Mouse (Mus musculus): ENCODE measurements around the gene Birc2. TPM values are rescaled to one million over a fixed set of nuclear protein-coding genes. Genes with fewer than 3 reads are reported as not detected.

Birc2 gene
- polyA plus RNA-seq, 1 experiment from 2014 or later, result 41.8 TPM

GRCm38 (mm10) chr9:7835302-7835701 is 1.6 kb downstream of the Birc2 start:
- Histone ChIP-seq H3K27me3 (ENCODE audit: control insufficient read depth, insufficient read depth, low read depth, low read length) (no peaks in the 10 kb centered on the region), H3K4me1 (ENCODE audit: control insufficient read depth, insufficient read depth, low read length) (peaks cover 44% of the 10 kb centered on the region), H3K36me3 (ENCODE audit: control insufficient read depth, insufficient read depth, low read length) (peaks cover 6% of the 10 kb centered on the region; the same call in 1 of the 2 replicates)

GRCm38 (mm10) chr9:7833421-7833820 is 3.4 kb downstream of the Birc2 start:
- 90% methylated on average over 6 of the region's 6 CpGs for WGBS
- Histone ChIP-seq H3K9me3 (replicated peaks; ENCODE audit: control insufficient read depth, low read length, poor library complexity, severe bottlenecking) (no peaks in the 10 kb centered on the region), H3K27ac (ENCODE audit: low read length) (no peak overlapping the region), H3K27me3 (ENCODE audit: control insufficient read depth, insufficient read depth, low read depth, low read length) (no peaks in the 10 kb centered on the region), H3K9ac (ENCODE audit: low read depth, low read length) (no peak overlapping the region), H3K4me2 (ENCODE audit: low read length) (peak overlapping the region; percentile 5; the same call in 1 of the 2 replicates), H3K4me3 (ENCODE audit: low read depth, low read length) (no peak overlapping the region), H3K4me1 (ENCODE audit: control insufficient read depth, insufficient read depth, low read length) (peaks cover 54% of the 10 kb centered on the region), H3K36me3 (ENCODE audit: control insufficient read depth, insufficient read depth, low read length) (peaks cover 6% of the 10 kb centered on the region; the same call in 1 of the 2 replicates)
- no peak for ATAC-seq

More at GRCm38 (mm10) chr9:7835302-7835701, 1.6 kb downstream of the Birc2 start:
- WGBS, result 93% methylated on average over 1 of the region's 1 CpGs
- H3K4me2 ChIP-seq (ENCODE audit: low read length), result peak overlapping the region; percentile 53
- ATAC-seq, result no peak
- no peaks in the 10 kb centered on the region for H3K9me3 ChIP-seq (replicated peaks; ENCODE audit: control insufficient read depth, low read length, poor library complexity, severe bottlenecking)
- H3K27ac ChIP-seq (ENCODE audit: low read length), result no peak overlapping the region
- no peak overlapping the region for H3K4me3 ChIP-seq (ENCODE audit: low read depth, low read length)
- H3K9ac ChIP-seq (ENCODE audit: low read depth, low read length), result no peak overlapping the region

DNA sequence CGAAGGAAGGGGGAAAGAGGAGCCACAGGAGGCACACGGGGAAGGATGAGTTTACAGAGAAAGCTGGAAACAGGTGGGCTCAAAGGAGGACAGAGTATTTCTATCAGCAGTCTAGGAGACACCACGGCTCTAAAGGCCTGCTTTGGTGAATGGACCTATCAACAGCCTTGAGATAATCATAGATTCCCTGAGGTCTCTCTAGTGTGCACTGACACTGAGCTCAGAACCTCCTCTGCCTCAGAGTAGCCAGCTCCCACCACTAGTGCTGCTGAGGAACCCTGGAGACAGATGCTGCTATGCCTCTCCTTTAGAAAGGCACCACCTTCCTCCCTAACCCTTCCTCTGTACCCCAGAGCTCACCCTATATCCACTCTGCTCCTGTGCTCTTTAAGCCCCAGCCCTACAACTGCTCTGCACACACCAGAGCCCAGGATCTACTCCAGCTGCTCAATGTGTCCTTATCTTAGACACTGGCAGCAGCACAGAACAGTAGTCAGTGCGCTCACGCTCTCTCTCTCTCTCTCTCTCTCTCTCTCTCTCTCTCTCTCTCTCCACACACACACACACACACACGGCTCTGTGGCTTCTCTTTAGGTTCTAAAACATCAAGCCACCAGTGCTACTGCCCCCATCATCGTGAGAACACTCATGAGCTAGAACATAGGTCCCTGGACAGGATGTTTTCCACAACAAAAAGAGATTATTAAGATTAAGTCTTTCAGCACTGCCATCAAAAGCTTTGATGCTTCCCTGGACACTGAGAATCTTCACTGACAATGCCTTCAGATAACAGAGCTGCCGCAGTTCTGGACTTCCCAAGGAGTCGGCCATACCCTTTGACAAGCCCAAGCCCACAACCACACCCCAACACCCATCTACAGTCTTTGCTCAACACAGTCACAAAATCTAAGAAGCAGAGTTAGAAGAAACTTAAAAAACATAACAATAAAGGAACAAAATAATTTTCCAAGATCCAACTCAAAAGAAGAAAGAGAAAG is 7.0 kb downstream of the Birc2 start:
- peaks cover 43% of the 10 kb centered on the region for H3K4me1 ChIP-seq (ENCODE audit: control insufficient read depth, insufficient read depth, low read length)
- H3K4me3 ChIP-seq (ENCODE audit: low read depth, low read length), result no peak overlapping the region
- H3K9me3 ChIP-seq (replicated peaks; ENCODE audit: control insufficient read depth, low read length, poor library complexity, severe bottlenecking), result no peaks in the 10 kb centered on the region
- no peak for ATAC-seq
- no peaks in the 10 kb centered on the region for H3K27me3 ChIP-seq (ENCODE audit: control insufficient read depth, insufficient read depth, low read depth, low read length)
- no peak overlapping the region for H3K27ac ChIP-seq (ENCODE audit: low read length)
- H3K4me2 ChIP-seq (ENCODE audit: low read length), result peak overlapping the region; percentile 23; the same call in 1 of the 2 replicates
- H3K9ac ChIP-seq (ENCODE audit: low read depth, low read length), result no peak overlapping the region
- peaks cover 6% of the 10 kb centered on the region; the same call in 1 of the 2 replicates for H3K36me3 ChIP-seq (ENCODE audit: control insufficient read depth, insufficient read depth, low read length)
- WGBS, result 81% methylated on average over 9 of the region's 9 CpGs

DNA sequence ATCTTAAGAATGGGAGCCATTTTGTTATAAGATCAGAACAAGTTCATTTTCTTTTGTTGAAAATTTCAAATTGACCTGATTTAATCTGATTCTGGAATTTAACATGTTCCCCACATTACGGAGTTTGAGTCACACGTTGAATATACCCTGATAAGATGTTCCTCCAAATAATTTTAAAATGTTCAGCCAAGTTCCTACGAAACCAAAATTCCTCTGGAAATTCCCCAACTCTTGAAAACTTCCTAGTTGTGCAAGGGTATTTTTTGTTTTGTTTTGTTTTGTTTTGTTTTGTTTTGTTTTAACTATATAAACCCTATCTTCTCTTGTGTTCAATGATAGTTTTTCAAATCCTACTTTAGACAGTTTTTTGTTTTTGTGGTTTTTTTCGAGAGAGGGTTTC is 8.2 kb downstream of the Birc2 start:
- ATAC-seq, result no peak
- Histone ChIP-seq H3K4me2 (ENCODE audit: low read length) (no peak overlapping the region), H3K4me3 (ENCODE audit: low read depth, low read length) (no peak overlapping the region), H3K4me1 (ENCODE audit: control insufficient read depth, insufficient read depth, low read length) (peaks cover 34% of the 10 kb centered on the region), H3K27ac (ENCODE audit: low read length) (no peak overlapping the region), H3K9ac (ENCODE audit: low read depth, low read length) (no peak overlapping the region), H3K36me3 (ENCODE audit: control insufficient read depth, insufficient read depth, low read length) (peaks cover 4% of the 10 kb centered on the region; the same call in 1 of the 2 replicates), H3K27me3 (ENCODE audit: control insufficient read depth, insufficient read depth, low read depth, low read length) (no peaks in the 10 kb centered on the region), H3K9me3 (replicated peaks; ENCODE audit: control insufficient read depth, low read length, poor library complexity, severe bottlenecking) (no peaks in the 10 kb centered on the region)
- 96% methylated on average over 4 of the region's 4 CpGs for WGBS

DNA sequence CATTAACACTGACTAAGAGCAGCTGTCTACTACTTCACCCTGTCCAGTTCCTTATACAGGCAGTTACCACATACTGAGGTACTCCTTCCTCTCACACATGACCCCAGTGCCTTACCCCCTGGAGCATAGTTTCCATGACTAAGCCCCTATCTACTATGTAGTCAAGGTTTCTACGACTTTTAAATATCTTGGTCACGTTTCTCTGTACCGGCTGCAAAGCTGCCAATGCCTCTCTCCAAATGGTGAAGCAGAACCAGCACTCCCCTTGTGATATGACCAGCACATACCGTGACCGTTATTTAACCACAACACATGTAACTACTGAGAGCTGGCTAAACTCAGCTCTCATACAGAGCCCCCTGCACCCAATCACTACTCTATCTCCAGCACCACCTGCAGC is 11.9 kb downstream of the Birc2 start:
- Histone ChIP-seq H3K9ac (ENCODE audit: low read depth, low read length) (no peak overlapping the region), H3K27me3 (ENCODE audit: control insufficient read depth, insufficient read depth, low read depth, low read length) (no peaks in the 10 kb centered on the region), H3K4me3 (ENCODE audit: low read depth, low read length) (no peak overlapping the region), H3K36me3 (ENCODE audit: control insufficient read depth, insufficient read depth, low read length) (peaks cover 5% of the 10 kb centered on the region), H3K27ac (ENCODE audit: low read length) (no peak overlapping the region), H3K4me1 (ENCODE audit: control insufficient read depth, insufficient read depth, low read length) (peaks cover 6% of the 10 kb centered on the region), H3K4me2 (ENCODE audit: low read length) (no peak overlapping the region), H3K9me3 (replicated peaks; ENCODE audit: control insufficient read depth, low read length, poor library complexity, severe bottlenecking) (no peaks in the 10 kb centered on the region)
- 94% methylated on average over 5 of the region's 5 CpGs for WGBS
- ATAC-seq, result no peak

DNA sequence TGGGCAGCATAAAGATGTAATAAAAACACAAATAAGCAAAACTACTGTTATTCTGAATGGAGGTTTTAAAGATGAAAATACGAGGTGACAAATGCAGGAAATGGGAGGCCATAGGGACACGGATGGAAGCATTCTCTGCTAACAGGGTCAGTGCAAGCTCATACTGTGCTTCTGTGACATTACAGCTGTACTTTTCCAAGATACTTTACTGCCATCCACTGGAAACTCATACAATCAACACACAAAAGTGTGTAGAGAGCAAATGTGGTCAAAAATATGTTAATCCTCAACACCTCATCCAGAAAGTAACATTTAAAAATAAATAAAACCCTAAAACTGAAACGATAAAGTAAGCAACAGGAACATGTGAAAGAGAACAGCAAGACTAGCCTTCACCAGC is 14.1 kb downstream of the Birc2 start:
- Histone ChIP-seq H3K4me3 (ENCODE audit: low read depth, low read length) (no peak overlapping the region), H3K9me3 (replicated peaks; ENCODE audit: control insufficient read depth, low read length, poor library complexity, severe bottlenecking) (no peaks in the 10 kb centered on the region), H3K9ac (ENCODE audit: low read depth, low read length) (no peak overlapping the region), H3K4me1 (ENCODE audit: control insufficient read depth, insufficient read depth, low read length) (no peaks in the 10 kb centered on the region), H3K36me3 (ENCODE audit: control insufficient read depth, insufficient read depth, low read length) (peaks cover 14% of the 10 kb centered on the region), H3K27me3 (ENCODE audit: control insufficient read depth, insufficient read depth, low read depth, low read length) (no peaks in the 10 kb centered on the region), H3K27ac (ENCODE audit: low read length) (no peak overlapping the region), H3K4me2 (ENCODE audit: low read length) (no peak overlapping the region)
- ATAC-seq, result no peak; the same call in 1 of the 2 replicates
- WGBS, result 76% methylated on average over 3 of the region's 3 CpGs

DNA sequence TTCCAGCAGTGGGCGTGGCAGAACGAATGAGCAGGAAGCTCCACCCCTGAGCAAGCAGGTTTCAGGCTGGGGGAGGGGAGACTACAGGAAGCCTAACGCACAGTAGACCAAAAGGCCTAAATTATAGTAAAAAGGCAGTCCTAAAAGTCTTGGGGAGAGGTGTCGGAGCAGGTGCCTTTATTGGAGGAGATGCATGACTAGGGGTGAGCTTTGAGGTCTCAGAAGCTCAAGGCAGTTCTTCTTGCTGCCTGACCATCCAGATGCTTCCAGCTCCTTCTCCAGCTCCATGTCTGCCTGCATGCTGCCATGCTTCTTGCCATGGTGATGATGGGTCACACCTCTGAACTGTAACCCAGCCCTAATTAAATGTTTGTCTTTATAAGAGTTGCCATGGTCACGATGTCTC is 31.8 kb downstream of the Birc2 start:
- no peaks in the 10 kb centered on the region for H3K4me1 ChIP-seq (ENCODE audit: control insufficient read depth, insufficient read depth, low read length)
- H3K4me3 ChIP-seq (ENCODE audit: low read depth, low read length), result no peak overlapping the region
- H3K27ac ChIP-seq (ENCODE audit: low read length), result no peak overlapping the region
- ATAC-seq, result no peak
- WGBS, result 78% methylated on average over 3 of the region's 5 CpGs
- H3K27me3 ChIP-seq (ENCODE audit: control insufficient read depth, insufficient read depth, low read depth, low read length), result no peaks in the 10 kb centered on the region
- H3K4me2 ChIP-seq (ENCODE audit: low read length), result no peak overlapping the region
- H3K9me3 ChIP-seq (replicated peaks; ENCODE audit: control insufficient read depth, low read length, poor library complexity, severe bottlenecking), result no peaks in the 10 kb centered on the region
- H3K36me3 ChIP-seq (ENCODE audit: control insufficient read depth, insufficient read depth, low read length), result no peaks in the 10 kb centered on the region
- no peak overlapping the region for H3K9ac ChIP-seq (ENCODE audit: low read depth, low read length)

- Histone ChIP-seq H3K27ac (ENCODE audit: low read length) (no peak overlapping the region), H3K36me3 (ENCODE audit: control insufficient read depth, insufficient read depth, low read length) (no peaks in the 10 kb centered on the region), H3K4me2 (ENCODE audit: low read length) (no peak overlapping the region), H3K4me1 (ENCODE audit: control insufficient read depth, insufficient read depth, low read length) (peaks cover 3% of the 10 kb centered on the region; the same call in 1 of the 2 replicates), H3K27me3 (ENCODE audit: control insufficient read depth, insufficient read depth, low read depth, low read length) (no peaks in the 10 kb centered on the region), H3K9ac (ENCODE audit: low read depth, low read length) (no peak overlapping the region), H3K9me3 (replicated peaks; ENCODE audit: control insufficient read depth, low read length, poor library complexity, severe bottlenecking) (no peaks in the 10 kb centered on the region), H3K4me3 (ENCODE audit: low read depth, low read length) (no peak overlapping the region)
- WGBS, result 94% methylated on average over 3 of the region's 3 CpGs
- ATAC-seq, result peak; percentile 51; the same call in 1 of the 2 replicates
Observed at GRCm38 (mm10) chr9:7798555-7798954, 38.3 kb downstream of the Birc2 start.

DNA sequence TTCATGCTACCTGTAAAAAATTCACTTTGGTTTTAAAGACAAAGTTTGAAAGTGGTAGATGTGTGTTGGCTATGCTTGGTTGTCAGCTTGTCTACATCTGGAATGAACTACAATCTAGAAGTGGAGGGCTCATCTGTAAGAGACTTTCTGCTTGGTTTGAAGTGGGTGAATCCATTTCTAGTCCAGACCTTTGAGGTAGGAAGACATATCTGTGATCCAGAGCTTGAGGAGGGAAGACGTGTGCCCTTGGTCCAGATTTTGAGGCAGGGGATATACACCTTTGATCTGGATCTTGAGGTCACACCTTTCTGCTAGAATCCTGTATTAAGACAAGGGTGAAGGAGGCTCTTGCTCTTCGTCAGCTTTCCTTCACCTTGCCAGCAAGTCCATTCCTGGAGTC is 39.3 kb downstream of the Birc2 start:
- ATAC-seq, result no peak
- Histone ChIP-seq H3K4me2 (ENCODE audit: low read length) (no peak overlapping the region), H3K4me3 (ENCODE audit: low read depth, low read length) (no peak overlapping the region), H3K27ac (ENCODE audit: low read length) (no peak overlapping the region), H3K4me1 (ENCODE audit: control insufficient read depth, insufficient read depth, low read length) (peaks cover 3% of the 10 kb centered on the region; the same call in 1 of the 2 replicates), H3K27me3 (ENCODE audit: control insufficient read depth, insufficient read depth, low read depth, low read length) (no peaks in the 10 kb centered on the region), H3K9me3 (replicated peaks; ENCODE audit: control insufficient read depth, low read length, poor library complexity, severe bottlenecking) (no peaks in the 10 kb centered on the region), H3K9ac (ENCODE audit: low read depth, low read length) (no peak overlapping the region), H3K36me3 (ENCODE audit: control insufficient read depth, insufficient read depth, low read length) (no peaks in the 10 kb centered on the region)
- 96% methylated on average over 2 of the region's 2 CpGs for WGBS

Data from midbrain, embryonic 16.5 days (tissue).